Mouse (Mus musculus) mouse embryonic stem cell (cell line): Measurements from ENCODE around the gene Traf7.

Source experiments
- in situ Hi-C, 2 experiments: fragments of 300-500 bp; cut with MboI; formaldehyde crosslinking; loops; 1 replicate in 1 of 2; 3 replicates in 1 of 2; pipeline ENCODE4 v1.14.3; 2019 to 2020; ENCODE audit warnings: low sequenced_read_pairs in 2 of 2, low pct_unique_long_range_greater_than_20kb in 1 of 2, mixed read lengths in 1 of 2; ENCODE audit not compliant: unreplicated experiment in 1 of 2

The Traf7 gene

DNA sequence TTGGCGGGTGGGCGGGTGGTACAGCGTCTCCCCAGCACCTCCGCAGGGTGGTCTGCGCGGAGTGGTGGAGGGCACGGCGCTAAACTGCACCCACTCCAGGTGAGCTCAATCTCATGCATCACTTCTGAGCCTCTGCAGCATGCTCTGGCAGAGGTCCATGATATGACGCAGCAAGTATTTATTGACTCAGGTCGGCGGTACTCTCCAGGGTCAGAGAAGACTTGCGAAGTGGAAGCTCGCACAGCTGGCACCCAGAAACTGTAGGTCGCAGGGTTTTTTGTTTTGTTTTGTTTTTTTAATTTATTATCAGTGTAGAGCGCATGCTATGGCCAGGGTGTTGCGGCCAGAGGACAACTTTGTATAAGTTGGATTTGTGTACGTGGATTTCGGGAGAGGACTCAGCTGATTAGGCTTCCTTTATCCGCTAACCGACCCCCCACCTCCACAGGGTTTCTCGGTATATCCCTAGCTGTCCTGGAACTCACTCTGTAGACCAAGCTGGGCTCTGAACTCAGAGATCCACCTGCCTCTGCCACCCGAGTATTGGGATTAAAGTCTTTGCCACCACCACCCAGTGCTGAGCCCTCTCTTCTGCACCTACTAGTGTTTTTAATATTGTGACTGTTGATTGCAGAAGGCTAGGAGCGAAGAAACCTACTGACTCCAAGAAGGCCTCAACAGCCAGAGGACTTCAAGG lies 21.3 kb upstream of the Traf7 start:
- in situ Hi-C loops = no loop called here

DNA sequence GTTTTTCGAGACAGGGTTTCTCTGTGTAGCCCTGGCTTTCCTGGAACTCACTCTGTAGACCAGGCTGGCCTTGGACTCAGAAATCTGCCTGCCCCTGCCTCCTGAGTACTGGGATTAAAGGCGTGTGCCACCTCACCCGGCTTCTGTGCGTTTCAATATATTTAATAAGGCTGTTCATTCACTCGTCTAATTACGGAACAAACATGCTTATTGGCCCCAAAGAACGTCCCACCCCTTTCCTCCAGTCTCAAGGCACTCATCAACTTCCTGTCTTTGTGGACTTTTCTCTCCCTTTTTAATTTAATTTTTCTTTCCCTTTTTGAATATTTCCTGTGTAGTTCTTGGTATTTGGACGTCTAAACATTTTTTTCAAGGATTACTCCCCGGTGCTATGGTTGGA lies 20.7 kb upstream of the Traf7 start:
- in situ Hi-C loops = no loop called here

DNA sequence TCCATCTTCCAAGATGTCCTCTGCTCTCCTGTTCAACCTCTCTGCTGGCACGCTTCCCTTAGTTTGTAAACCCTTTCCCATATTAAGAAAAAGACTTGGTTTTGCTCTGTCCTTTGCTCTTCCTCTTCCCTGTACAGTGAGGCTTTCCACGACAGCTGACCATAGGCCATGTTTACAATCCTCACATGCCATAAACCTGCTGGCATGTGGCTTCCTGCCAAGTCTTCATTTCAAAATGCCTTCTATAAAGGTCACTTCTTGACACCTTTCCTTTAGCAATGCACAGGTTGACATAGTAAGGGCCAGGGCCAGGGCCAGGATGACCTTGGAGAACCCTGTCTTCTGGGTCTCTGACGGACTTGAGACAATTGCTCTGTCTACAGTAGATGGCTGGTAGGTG lies 18.5 kb upstream of the Traf7 start:
- in situ Hi-C loops = no loop called here

DNA sequence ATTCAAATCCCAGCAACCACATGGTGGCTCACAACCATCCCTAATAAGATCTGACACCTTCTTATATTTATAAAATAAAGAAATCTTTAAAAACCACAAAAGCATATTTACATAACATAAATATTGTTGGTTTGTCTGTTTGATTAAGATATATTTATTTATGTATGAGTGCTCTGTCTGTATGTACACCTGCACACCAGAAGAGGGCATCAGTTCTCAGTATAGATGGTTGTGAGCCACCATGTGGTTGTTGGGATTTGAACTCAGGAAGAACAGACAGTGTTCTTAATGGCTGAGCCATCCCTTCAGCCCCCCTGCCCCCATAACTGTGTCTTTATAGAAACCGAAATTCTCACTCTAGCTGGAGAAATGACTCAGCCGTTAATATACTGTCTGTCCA lies 17.5 kb upstream of the Traf7 start:
- in situ Hi-C loops = no loop called here

DNA sequence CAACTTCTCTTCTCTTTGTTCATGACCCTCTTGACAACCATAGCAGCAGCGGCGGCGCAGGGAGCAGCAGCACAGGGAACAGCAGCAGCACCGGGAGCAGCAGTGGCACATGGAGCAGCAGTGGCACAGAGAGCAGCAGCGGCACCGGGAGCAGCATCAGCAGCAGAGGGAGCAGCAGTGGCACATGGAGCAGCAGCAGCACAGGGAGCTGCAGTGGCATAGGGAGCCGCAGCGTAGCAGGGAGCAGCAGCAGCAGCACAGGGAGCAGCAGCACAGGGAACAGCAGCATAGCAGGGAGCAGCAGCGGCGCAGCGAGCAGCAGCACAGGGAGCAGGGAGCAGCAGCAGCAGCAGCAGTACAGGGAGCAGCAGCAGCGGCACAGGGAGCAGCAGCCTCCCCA lies 16.9 kb upstream of the Traf7 start:
- in situ Hi-C loops = no loop called here

DNA sequence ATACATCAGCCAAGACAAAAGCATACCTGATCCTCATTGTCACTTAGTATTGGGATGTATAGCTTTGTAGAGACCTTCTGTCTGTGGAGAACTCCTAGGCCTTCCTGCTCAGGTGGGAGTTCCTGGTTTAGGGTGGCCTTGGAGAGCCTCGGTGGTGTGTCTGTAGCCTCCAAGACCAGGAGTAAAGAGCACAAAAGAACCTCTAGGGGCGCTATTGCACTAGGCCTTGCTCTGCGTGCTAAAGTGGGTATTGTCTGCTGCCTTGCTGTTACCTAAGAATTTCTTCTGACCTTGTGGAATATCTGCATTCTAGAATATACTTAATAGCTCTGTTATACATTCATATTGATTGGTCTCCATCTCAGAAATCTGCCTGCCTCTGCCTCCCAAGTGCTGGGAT lies 12.6 kb upstream of the Traf7 start:
- in situ Hi-C loops = no loop called here

DNA sequence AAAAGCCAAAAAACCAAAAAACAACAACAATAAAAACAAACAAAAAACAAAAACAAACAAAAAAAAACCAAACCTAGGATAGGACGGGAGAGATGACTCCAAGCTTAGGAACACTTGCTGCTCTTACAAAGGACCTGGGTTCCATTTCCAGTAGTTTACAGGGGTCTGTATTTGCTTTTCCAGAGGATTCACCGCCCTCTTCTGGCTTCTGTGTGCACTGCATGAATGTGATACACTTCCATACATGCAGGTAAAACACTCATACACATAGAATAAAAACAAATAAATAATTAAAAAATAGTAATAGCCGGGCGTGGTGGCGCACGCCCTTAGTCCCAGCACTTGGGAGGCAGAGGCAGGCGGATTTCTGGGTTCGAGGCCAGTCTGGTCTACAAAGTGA lies 11.2 kb upstream of the Traf7 start:
- in situ Hi-C loops = no loop called here

DNA sequence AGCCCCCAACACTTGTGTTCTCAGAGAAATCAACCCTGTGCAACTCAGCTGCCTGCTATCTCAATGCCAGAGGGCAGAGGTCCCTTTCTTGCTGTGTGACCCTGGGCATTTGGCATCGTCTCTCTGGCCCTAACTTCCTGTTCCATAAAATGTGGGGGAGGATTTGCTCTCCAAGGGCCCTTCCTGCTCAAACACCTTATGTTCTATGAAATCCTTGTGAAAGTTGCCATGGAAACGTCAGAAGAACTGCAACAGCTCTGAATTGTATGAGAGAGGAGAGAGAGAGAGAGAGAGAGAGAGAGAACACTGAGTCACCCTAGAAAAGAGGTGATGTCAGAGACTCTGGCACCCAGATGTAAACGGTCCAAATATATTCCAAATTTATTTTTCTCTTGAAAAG lies 9.8 kb upstream of the Traf7 start:
- in situ Hi-C loops = no loop called here

DNA sequence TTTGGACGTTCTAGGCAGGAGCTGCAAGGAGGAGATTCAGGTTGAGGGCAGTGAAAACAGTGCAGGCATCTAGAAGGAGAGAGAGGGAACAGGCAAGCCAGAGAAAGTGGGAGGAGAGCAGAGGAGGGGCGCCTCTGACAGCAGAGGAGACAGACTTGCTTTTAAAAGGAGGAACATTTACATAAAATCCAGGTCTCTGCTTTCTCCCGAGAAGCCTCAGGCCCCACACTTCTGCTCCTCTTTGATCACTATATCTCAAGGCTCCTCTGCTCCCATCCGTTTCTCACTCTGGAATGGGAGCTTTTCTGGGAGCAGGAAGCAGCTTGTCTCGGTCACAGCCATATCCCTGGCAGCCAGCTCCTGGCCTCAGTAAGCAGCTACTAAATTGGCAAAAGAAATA lies 7.6 kb upstream of the Traf7 start:
- in situ Hi-C loops = no loop called here

DNA sequence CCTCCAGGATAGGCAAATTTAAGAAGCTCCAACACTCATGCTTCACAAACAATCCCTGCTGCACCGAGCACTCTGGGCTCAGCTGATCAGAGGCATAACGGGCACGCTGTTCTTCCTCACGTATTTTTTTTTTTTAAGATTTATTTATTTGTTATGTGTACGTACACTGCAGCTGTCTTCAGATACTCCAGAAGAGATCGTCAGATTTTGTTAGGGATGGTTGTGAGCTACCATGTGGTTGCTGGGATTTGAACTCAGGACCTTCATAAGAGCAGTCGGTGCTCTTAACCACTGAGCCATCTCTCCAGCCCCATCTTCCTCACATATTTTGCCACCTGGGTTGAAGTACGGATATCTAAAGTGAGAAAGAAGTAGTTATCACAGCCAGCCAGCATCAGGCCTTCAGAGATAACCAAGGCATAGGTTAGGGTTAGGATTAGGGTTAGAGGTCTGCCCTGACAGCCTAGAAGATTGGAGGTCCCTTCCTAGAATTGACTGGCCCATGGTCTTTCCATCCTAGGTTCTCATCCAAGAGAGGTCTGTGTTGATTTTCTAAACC lies 6.5 kb upstream of the Traf7 start, which contains the start of gene Rab26:
TSS of gene Rab26 (minus strand) at position 51 of the 559 bp plus-strand sequence.
- in situ Hi-C loops = loop anchor here in 1 of 2 experiments (5.0 kb wide), 1 partner anchor 52 kb away; no protein-coding TSS in a partner anchor

DNA sequence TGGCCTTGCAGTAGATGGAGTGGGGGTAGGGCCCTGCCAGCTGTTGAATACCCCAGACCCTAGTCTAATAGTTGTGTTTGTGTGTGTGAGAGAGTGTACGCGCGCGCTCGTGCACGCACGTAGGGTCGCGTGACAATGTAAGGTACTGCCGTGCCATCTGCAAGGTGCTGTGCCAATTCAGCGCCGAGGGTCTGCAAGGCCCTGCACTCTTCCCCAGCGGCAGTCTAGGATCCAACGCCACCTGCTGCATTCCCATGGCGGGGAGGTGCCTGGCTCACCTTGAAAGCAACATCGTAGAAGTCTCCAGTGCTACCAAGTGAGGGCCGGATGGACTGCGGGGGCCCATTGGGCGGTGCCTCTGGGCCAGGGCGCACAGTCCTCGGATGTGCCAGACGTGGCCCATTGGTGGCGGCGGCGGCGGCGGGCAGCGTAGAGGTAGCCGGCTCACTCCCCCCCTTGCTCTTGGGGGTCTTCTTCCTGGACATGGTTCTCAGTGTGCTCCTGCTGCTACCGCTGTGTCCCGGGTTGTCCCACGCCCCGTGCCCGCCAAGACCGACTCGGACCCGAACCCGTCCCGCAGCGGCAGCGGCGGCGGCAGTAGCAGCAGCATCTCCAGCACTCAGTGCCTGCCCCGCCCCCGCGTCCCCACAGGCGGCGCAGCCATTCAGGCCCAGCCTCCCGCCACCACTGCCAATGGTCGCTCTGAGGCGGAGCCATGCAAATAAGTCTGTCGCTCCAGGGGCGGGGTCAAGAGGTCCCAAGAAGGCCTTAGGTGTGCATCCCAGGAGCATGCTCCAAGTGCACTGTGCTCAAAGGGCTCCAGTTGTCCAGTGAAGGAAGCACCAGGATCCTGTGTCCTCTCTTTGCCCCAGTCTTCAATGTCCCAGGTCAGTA lies 5.6 kb upstream of the Traf7 start:
- in situ Hi-C loops = loop anchor here in 1 of 2 experiments (5.0 kb wide), 1 partner anchor 51 kb away; no protein-coding TSS in a partner anchor

DNA sequence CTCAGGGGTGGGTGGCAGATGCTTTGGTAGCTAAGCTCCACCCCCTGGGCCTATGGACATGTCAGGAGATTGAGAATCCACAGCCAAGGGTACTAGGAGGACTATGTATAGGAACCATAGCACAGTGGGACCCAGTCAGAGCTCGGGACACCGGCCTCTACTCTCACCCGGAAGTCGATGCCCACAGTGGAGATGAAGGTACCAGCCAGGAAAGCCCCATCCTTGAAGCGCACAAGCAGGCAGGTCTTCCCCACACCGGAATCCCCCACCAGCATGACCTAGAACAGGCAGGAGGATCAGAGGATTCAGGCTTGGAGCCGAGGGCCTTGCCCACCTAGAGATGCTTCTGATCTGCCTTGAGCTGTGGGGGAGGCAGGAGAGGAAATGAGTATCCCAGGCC lies 4.3 kb upstream of the Traf7 start:
- in situ Hi-C loops = loop anchor here in 1 of 2 experiments (5.0 kb wide), 1 partner anchor 50 kb away; no protein-coding TSS in a partner anchor

DNA sequence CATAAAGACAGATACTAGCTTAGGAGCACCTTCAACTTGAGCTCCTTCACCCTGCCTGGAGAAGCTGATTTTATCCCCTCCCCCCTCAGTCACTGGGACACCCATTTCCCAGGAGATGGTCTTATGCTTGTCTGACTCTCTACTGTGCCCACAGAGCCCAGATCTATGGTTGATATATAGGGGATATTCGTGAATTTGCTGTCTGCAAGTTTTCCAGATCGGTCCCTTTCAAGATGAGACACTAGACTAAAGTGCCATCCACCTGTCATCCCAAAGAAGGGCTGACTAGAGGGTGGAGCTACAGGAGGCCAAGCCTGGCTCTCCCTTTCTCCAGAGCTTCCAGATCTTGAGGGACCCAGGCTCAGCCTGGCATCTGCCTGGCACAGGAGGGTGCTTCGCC lies 3.3 kb upstream of the Traf7 start:
- in situ Hi-C loops = loop anchor here in 1 of 2 experiments (5.0 kb wide), 1 partner anchor 49 kb away; no protein-coding TSS in a partner anchor

DNA sequence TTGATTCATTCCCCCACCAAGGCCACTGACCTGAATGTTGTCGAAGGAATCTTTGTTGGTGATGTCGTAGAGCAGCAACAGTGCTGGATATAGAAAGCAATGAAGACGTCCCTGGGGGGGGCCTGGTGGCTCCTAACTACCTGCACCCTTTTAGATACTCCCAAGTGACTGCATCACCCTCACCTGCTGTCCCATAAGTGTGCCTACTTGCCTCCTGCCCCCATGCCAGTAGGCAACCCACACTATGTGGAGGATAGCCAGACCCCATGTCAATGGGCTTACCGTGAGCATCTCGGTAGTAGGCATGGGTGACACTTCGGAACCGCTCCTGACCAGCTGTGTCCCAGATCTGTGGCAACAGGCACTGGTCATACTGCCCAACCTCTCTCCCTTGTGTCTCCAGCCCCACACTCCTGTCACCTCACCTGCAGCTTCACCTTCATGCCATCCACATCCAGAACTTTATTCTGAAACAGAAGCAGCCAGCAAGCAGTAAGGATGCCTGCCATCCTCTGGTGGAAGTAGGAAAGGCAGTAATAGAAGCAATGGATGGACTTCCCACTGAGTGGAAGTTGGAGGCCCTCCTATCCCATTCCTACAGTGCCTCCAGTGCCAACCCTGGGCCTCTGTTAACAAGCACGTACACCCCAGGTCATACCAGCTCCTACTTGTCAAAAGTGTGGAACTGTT lies 2.8 kb upstream of the Traf7 start:
- in situ Hi-C loops = loop anchor here in 1 of 2 experiments (5.0 kb wide), 1 partner anchor 48 kb away; no protein-coding TSS in a partner anchor

DNA sequence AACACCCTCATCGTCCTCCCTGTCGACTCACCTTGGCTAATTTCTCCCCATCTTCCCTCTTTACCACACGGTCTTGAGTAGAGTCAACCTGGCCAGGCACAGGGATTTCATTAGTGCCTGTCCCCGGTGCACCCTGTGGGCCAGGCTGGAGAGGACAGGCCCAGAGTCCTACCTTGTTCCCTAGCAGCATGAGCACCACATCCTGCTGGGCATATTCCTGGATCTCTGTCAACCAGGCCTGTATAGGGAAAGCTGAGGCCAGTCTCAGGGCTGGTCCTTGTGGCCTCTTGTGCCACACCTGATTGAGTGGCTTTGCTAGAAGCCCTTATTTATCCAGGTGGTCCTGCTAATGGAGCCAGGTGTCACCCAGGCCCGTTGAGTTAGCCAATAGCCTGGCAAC lies 2.1 kb upstream of the Traf7 start:
- in situ Hi-C loops = loop anchor here in 1 of 2 experiments (5.0 kb wide), 1 partner anchor 48 kb away; no protein-coding TSS in a partner anchor

DNA sequence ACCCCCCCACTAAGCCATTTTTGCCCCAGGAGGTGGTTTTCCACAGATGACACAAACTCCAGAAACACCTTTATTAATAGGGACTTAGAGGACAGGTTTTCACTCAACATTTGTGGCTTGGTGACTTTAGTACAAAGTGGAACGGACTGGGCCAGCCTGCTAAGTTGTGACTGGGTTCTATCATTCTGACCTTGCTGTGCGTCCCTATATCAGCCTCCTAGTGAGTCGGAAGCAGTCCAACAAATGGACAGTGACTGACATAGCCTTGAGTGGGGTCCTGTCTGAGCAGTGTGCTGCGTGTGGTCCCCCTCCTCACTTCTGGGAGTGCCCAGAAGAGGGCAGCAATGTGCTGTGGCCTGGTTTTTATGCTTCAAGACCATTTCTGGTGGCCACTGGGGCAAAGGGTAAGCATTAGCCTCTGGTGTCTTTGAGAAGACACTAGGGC lies 1.3 kb upstream of the Traf7 start:
- in situ Hi-C loops = no loop called here

DNA sequence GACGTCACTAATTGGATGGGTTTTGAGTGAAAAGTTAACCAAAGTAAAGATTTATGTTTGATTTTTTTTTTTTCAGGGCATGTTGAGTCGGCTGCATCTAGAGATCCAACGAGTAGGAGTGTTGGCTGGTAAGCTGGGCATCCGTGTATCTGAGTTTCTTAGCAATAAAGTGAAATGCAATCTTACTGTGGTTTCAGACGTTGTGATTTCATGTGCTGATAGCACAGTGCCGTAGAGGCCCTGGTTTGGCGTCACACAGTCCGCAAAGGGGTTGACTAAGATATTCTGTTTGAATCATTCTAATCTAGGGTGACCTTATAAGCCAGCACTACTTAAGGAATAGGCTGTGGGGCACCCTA lies 801 bp upstream of the Traf7 start:
- in situ Hi-C loops = no loop called here

DNA sequence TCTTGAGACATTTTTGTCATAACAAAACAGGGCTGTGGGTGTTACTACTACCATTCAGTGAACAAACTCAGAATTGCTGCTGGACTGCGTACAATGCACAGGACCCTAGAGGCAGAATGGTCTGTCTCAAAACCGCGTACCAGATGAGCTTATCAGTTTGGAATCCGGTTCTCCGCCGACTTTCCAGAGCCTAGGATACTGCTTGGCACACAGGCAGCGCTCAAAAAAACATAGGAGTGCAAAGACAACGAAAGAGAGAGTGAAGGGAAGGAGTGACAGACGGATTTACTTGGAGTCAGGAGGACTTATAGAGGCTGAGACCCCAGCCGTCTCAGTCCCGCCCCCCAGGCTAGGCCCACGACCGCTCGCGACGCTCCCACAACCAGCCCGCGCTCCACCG lies 423 bp downstream of the Traf7 start:
- in situ Hi-C loops = no loop called here

DNA sequence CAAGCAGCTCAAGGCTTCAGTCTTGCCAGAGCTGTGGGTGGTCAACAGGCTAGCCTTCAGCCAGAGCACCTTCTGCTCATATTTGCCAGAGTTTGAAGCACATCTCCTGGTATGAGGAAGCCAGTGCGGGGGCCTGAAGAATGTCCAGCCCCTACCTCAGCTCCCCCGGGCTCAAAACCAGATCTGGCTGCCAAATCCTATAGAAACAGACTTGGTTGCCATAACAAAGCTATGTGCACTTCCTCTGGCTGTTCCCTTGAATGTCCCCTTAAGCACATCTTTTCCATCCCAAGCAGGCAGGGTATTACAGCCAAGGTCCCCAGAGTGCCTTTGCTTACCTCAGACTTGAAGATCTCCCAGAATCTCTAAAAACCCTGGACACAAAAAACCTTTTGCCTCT lies 3.0 kb downstream of the Traf7 start:
- in situ Hi-C loops = no loop called here
